Mouse (Mus musculus) testis, postnatal 14 days (tissue): ENCODE measurements around the gene Pitpnc1.

Experiments used
- DNase-seq: peaks from one replicate; pipeline ENCODE4 v3.0.0; 2021; ENCODE audit warnings: low spot score

The Pitpnc1 gene

GRCm38 (mm10) chr11:107405606-107406333, 64.7 kb downstream of the Pitpnc1 start:
- no peak for DNase-seq

GRCm38 (mm10) chr11:107403309-107403708, 67.2 kb downstream of the Pitpnc1 start:
- DNase-seq = no peak

GRCm38 (mm10) chr11:107401839-107402590, 68.5 kb downstream of the Pitpnc1 start:
- DNase-seq = no peak

- DNase-seq = no peak
These were observed 69.7 kb downstream of the Pitpnc1 start for GRCm38 (mm10) chr11:107400826-107401225.

GRCm38 (mm10) chr11:107400005-107400404, 70.5 kb downstream of the Pitpnc1 start:
- DNase-seq = no peak

- no peak for DNase-seq
These were observed 73.0 kb downstream of the Pitpnc1 start for GRCm38 (mm10) chr11:107397326-107397998.

- DNase-seq = no peak
These were observed 76.3 kb downstream of the Pitpnc1 start for GRCm38 (mm10) chr11:107394245-107394644.

GRCm38 (mm10) chr11:107393828-107394165, 76.7 kb downstream of the Pitpnc1 start:
- no peak for DNase-seq

- DNase-seq = no peak
These were observed 77.2 kb downstream of the Pitpnc1 start for GRCm38 (mm10) chr11:107393154-107393827.

- no peak for DNase-seq
These were observed 80.0 kb downstream of the Pitpnc1 start for GRCm38 (mm10) chr11:107390540-107390939.

GRCm38 (mm10) chr11:107390001-107390400, 80.5 kb downstream of the Pitpnc1 start:
- no peak for DNase-seq

GRCm38 (mm10) chr11:107386481-107386880, 84.0 kb downstream of the Pitpnc1 start:
- DNase-seq = no peak

GRCm38 (mm10) chr11:107385306-107385705, 85.2 kb downstream of the Pitpnc1 start:
- peak; percentile 50 for DNase-seq

- DNase-seq = no peak
These were observed 86.5 kb downstream of the Pitpnc1 start for GRCm38 (mm10) chr11:107383985-107384384.

GRCm38 (mm10) chr11:107379965-107380364, 90.5 kb downstream of the Pitpnc1 start:
- no peak for DNase-seq

GRCm38 (mm10) chr11:107379089-107379845, 91.2 kb downstream of the Pitpnc1 start:
- peak; percentile 29 for DNase-seq

GRCm38 (mm10) chr11:107377326-107377725, 93.2 kb downstream of the Pitpnc1 start:
- no peak for DNase-seq

- no peak for DNase-seq
These were observed 94.2 kb downstream of the Pitpnc1 start for GRCm38 (mm10) chr11:107376272-107376671.

- DNase-seq = no peak
These were observed 94.7 kb downstream of the Pitpnc1 start for GRCm38 (mm10) chr11:107375816-107376215.

GRCm38 (mm10) chr11:107373569-107373968, 96.9 kb downstream of the Pitpnc1 start:
- no peak for DNase-seq

GRCm38 (mm10) chr11:107373154-107373553, 97.3 kb downstream of the Pitpnc1 start:
- no peak for DNase-seq

GRCm38 (mm10) chr11:107372688-107373087, 97.8 kb downstream of the Pitpnc1 start:
- no peak for DNase-seq
